ENCODE assay signal across 16 mouse cellular contexts in the genomic region with DNA sequence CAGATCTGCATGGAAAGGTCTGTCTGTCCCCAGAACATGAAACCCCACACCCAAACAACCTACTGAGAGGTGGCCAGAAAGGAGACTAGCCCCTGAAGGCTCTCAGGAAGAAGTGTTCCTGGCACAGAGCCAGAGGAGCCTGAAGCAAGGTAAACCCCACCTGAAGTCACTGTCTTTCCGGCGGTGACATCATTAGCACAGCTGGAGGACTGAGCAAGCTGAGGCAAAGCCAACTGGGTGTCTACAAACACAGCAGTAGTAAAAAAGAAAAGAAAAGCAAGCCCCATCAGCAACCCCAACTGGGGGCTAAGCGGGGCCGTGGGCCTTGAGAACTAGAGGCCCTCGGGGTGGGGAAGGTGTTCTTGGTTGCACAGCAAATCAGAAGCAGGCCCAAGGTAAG. TPM values are rescaled to one million over a fixed set of nuclear protein-coding genes. Genes with fewer than 3 reads are reported as not detected.
A peak's percentile ranks its signal among the peaks of the same experiment; 100 is the strongest.
DNase-seq lines count a peak whose midpoint lies in the region; ATAC-seq lines count a peak whose summit lies in the region.
"Had no signal": no experiment of that assay in that cellular context is flagged by ENCODE, and none has a peak within 500 bp of the region (broad histone marks: within the 10 kb centered on the region; RNA-seq: fewer than 3 reads in every experiment).

No protein-coding gene starts in this region.

- no peak overlapping the region for H3K27ac ChIP-seq in embryonic facial prominence, embryonic 14.5 days (replicated peaks; ENCODE audit: low read depth, low read length)
- H3K27ac ChIP-seq in forebrain, embryonic 11.5 days (ENCODE audit: low read depth, low read length) = no peak overlapping the region
- H3K27ac ChIP-seq: gastrocnemius, adult 2 months; hindbrain, embryonic 10.5 days; hindbrain, embryonic 14.5 days had no signal

- H3K9me3 ChIP-seq in embryonic facial prominence, embryonic 14.5 days (ENCODE audit: control insufficient read depth, low read length) = no peaks in the 10 kb centered on the region
- H3K9me3 ChIP-seq in forebrain, embryonic 11.5 days (ENCODE audit: control insufficient read depth, low read length) = no peaks in the 10 kb centered on the region
- H3K9me3 ChIP-seq: heart, embryonic 12.5 days; hindbrain, embryonic 10.5 days had no signal

- no peak overlapping the region for H3K9ac ChIP-seq in embryonic facial prominence, embryonic 14.5 days (ENCODE audit: low read depth, low read length)
- H3K9ac ChIP-seq in forebrain, embryonic 11.5 days (ENCODE audit: low read length) = no peak overlapping the region
- H3K9ac ChIP-seq: heart, embryonic 12.5 days; hindbrain, embryonic 14.5 days had no signal

- H3K4me2 ChIP-seq in embryonic facial prominence, embryonic 14.5 days (ENCODE audit: low read depth, low read length) = no peak overlapping the region
- no peak overlapping the region for H3K4me2 ChIP-seq in forebrain, embryonic 11.5 days (ENCODE audit: low read depth, low read length, severe bottlenecking)
- H3K4me2 ChIP-seq: heart, embryonic 12.5 days; hindbrain, embryonic 14.5 days had no signal

- H3K27me3 ChIP-seq in embryonic facial prominence, embryonic 14.5 days (replicated peaks; ENCODE audit: control insufficient read depth, insufficient read depth, low read length) = no peaks in the 10 kb centered on the region
- no peaks in the 10 kb centered on the region for H3K27me3 ChIP-seq in forebrain, embryonic 11.5 days (ENCODE audit: control insufficient read depth, insufficient read depth, low read length)
- H3K27me3 ChIP-seq: heart, embryonic 12.5 days; Patski had no signal

- DNase-seq in CD4-positive, CD25-positive, alpha-beta regulatory T cell, adult 2 months (ENCODE audit: low read depth, low spot score) = peak; percentile 47
- DNase-seq in thymus, postnatal 0 days (ENCODE audit: low spot score) = peak; percentile 53
- no peak for DNase-seq in thymus, adult 18-20 months
- DNase-seq in embryonic facial prominence, embryonic 14.5 days (ENCODE audit: low spot score) = peak; percentile 55
- no peak for DNase-seq in liver
- no peak for DNase-seq in forebrain, embryonic 11.5 days (ENCODE audit: low spot score)
- DNase-seq: cerebellum, adult 18-20 months; gastrocnemius, postnatal 25 days had no signal

- H3K4me1 ChIP-seq in embryonic facial prominence, embryonic 14.5 days (ENCODE audit: control insufficient read depth, insufficient read depth, low read length) = peaks cover 6% of the 10 kb centered on the region; the same call in 1 of the 2 replicates
- H3K4me1 ChIP-seq in forebrain, embryonic 11.5 days (replicated peaks; ENCODE audit: control insufficient read depth, insufficient read depth, low read length) = no peaks in the 10 kb centered on the region; the same call in 1 of the 2 replicates

- ATAC-seq in CD4-positive, CD25-positive, alpha-beta regulatory T cell, adult 4 months = no peak
- ATAC-seq in embryonic facial prominence, embryonic 14.5 days (ENCODE audit: low read depth) = no peak
- no peak for ATAC-seq in forebrain, embryonic 11.5 days (replicated peaks; ENCODE audit: low FRiP score)
- ATAC-seq: activated CD4-positive, CD25-positive, alpha-beta regulatory T cell, adult 4 months; forebrain, embryonic 14.5 days; Patski had no signal

- no peaks in the 10 kb centered on the region for H3K36me3 ChIP-seq in embryonic facial prominence, embryonic 14.5 days (ENCODE audit: control insufficient read depth, insufficient read depth, low read length)
- H3K36me3 ChIP-seq in forebrain, embryonic 11.5 days (ENCODE audit: control insufficient read depth, insufficient read depth, low read length) = no peaks in the 10 kb centered on the region
- H3K36me3 ChIP-seq: heart, embryonic 12.5 days; hindbrain, embryonic 10.5 days had no signal

- no peak overlapping the region for H3K4me3 ChIP-seq in embryonic facial prominence, embryonic 14.5 days (ENCODE audit: low read depth, low read length)
- H3K4me3 ChIP-seq in forebrain, embryonic 11.5 days (ENCODE audit: low read depth, low read length) = no peak overlapping the region
- H3K4me3 ChIP-seq: gastrocnemius, adult 2 months; heart, embryonic 12.5 days; hindbrain, embryonic 10.5 days had no signal

- 63% methylated on average over 5 of the region's 5 CpGs for WGBS in embryonic facial prominence, embryonic 14.5 days
- 77% methylated on average over 5 of the region's 5 CpGs for WGBS in forebrain, embryonic 11.5 days

RNA-seq across cellular contexts. Expression of gene Syngr1, which starts 26.2 kb away (rescaled TPM):
- polyA plus RNA-seq in CD4-positive, CD25-positive, alpha-beta regulatory T cell, adult 4 months (2017; shearing (Covaris generic)) = under 1 TPM; 0.86 to 0.94 TPM
- polyA plus RNA-seq in thymus, postnatal 0 days (2015; fragmentation: Nextera tagmentation; extraction: Ambion mirVana) = 74.1 and 74.5 TPM in 2 replicates
- polyA plus RNA-seq in embryonic facial prominence, embryonic 14.5 days (2014; fragmentation: Nextera tagmentation; extraction: Ambion mirVana) = 10.3 and 10.5 TPM in 2 replicates
- 11.3 and 13.6 TPM in 2 replicates for polyA plus RNA-seq in forebrain, embryonic 11.5 days (2014; fragmentation: Nextera tagmentation; extraction: Ambion mirVana)

RNA-seq across cellular contexts. Expression of gene Rpl3, which starts 26.7 kb away (rescaled TPM):
- polyA plus RNA-seq in CD4-positive, CD25-positive, alpha-beta regulatory T cell, adult 4 months (2017; shearing (Covaris generic)) = 1,000 to 10,000 TPM; 3,782 to 4,433 TPM
- polyA plus RNA-seq in thymus, postnatal 0 days (2015; fragmentation: Nextera tagmentation; extraction: Ambion mirVana) = 1,085 and 1,101 TPM in 2 replicates
- 1,242 and 1,346 TPM in 2 replicates for polyA plus RNA-seq in embryonic facial prominence, embryonic 14.5 days (2014; fragmentation: Nextera tagmentation; extraction: Ambion mirVana)
- polyA plus RNA-seq in forebrain, embryonic 11.5 days (2014; fragmentation: Nextera tagmentation; extraction: Ambion mirVana) = 1,023 and 1,042 TPM in 2 replicates

RNA-seq across cellular contexts. Expression of gene Pdgfb, which starts 50.2 kb away (rescaled TPM):
- 1 to 10 TPM; 1.4 to 2.8 TPM for polyA plus RNA-seq in CD4-positive, CD25-positive, alpha-beta regulatory T cell, adult 4 months (2017; shearing (Covaris generic))
- polyA plus RNA-seq in thymus, postnatal 0 days (2015; fragmentation: Nextera tagmentation; extraction: Ambion mirVana) = 2.2 and 2.7 TPM in 2 replicates
- polyA plus RNA-seq in embryonic facial prominence, embryonic 14.5 days (2014; fragmentation: Nextera tagmentation; extraction: Ambion mirVana) = 6.1 and 6.7 TPM in 2 replicates
- 2.8 and 2.9 TPM in 2 replicates for polyA plus RNA-seq in forebrain, embryonic 11.5 days (2014; fragmentation: Nextera tagmentation; extraction: Ambion mirVana)

Comparison
In these comparisons a context has a peak if more than half of its experiments do, and no peak if none do; other contexts are left out.
1. DNase-seq: peak in CD4-positive, CD25-positive, alpha-beta regulatory T cell, adult 2 months (single experiment), thymus, postnatal 0 days (single experiment) and embryonic facial prominence, embryonic 14.5 days (single experiment); none in thymus, adult 18-20 months (0 of 2), liver (single experiment) and forebrain, embryonic 11.5 days (single experiment).